Mouse (Mus musculus): ENCODE results near the gene Gm6356.
"Not testable (repeated sequence)": the region's sequence is repeated elsewhere in the genome, so short reads cannot be mapped to it uniquely, and the experiment has no call there.

Gm6356 gene

DNA sequence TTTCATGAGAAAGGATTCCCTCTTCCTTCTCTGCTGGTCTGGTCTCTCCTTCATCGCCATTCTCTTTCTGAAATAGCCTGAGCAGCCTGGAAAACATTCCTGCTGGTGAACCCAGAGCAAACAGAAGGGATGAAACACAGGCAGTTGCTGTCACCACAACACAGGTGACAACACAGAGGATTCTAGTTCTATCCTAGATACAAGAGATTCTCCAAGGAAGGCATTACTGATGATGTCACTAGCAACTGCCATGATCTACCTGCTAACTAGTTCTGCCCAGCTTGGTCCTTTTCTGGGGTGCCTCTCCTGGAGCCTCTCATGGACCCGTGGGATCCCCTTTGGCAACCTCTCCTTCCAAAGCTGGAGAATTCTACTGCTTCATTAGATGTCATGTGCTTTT is at the start of gene Gm6356:
Gene Gm6356, minus strand, starts transcription at position 101 of the 400 bp plus-strand sequence.
- in situ Hi-C loops (cut with MboI): not testable (repeated sequence)

Data from mature B cell (primary cell).